Mouse (Mus musculus): ENCODE results near the gene Slc1a3. TPM values are rescaled to one million over a fixed set of nuclear protein-coding genes. Genes with fewer than 3 reads are reported as not detected.

Slc1a3 gene
- polyA plus RNA-seq, 1 experiment from 2014 or later, result 24.1 TPM

DNA sequence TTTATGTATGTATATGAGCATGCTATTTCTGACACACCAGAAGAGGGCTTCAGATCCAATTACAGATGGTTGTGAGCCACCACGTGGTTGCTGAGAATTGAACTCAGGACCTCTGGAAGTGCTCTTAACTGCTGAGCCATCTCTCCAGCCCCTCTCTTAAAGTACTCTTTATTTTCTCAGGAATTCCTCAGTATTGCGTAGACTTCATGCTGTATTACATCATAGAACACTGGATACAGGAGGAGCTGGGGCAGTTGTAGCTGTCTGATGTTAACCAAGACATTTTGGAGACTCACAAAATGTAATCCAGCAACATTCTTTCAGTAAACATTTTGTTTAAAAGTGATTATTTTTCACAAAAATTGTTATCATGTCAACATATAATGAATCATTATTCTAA is 73.3 kb downstream of the Slc1a3 start:
- H3K9me3 ChIP-seq (replicated peaks), result no peaks in the 10 kb centered on the region
- H3K27me3 ChIP-seq (ENCODE audit: low read depth, poor library complexity, severe bottlenecking), result no peaks in the 10 kb centered on the region
- 94% methylated on average over 2 of the region's 2 CpGs for WGBS
- no peak overlapping the region for H3K4me3 ChIP-seq
- no peak for DNase-seq (ENCODE audit: low spot score)
- peaks cover 30% of the 10 kb centered on the region for H3K36me3 ChIP-seq
- H3K4me1 ChIP-seq, result peaks cover 4% of the 10 kb centered on the region
- H3K27ac ChIP-seq, result no peak overlapping the region

DNA sequence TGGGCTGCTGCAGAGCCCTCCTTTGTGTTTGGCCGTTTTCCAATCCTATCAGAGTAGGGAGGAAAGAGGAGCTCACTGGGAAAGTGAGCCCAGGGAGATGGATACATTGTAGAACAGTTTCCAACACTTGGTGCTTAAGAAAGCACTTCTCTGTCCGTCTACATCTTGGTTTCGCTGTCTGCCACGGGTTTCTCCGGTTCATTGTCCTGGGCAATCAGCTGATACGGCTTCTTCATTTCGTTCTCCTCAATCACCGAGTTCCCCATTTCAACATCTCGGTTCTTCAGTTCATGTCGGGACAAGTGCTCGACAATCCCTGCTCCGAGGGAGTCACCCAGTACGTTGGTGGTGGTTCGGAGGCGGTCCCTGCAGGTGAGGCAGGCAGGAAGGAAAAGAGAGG is 74.6 kb downstream of the Slc1a3 start:
- peaks cover 9% of the 10 kb centered on the region for H3K4me1 ChIP-seq
- no peaks in the 10 kb centered on the region for H3K27me3 ChIP-seq (ENCODE audit: low read depth, poor library complexity, severe bottlenecking)
- no peak overlapping the region for H3K27ac ChIP-seq
- 92% methylated on average over 15 of the region's 15 CpGs for WGBS
- H3K4me3 ChIP-seq, result no peak overlapping the region
- no peaks in the 10 kb centered on the region for H3K9me3 ChIP-seq (replicated peaks)
- H3K36me3 ChIP-seq, result peaks cover 24% of the 10 kb centered on the region; the same call in 1 of the 2 replicates
- no peak for DNase-seq (ENCODE audit: low spot score)

DNA sequence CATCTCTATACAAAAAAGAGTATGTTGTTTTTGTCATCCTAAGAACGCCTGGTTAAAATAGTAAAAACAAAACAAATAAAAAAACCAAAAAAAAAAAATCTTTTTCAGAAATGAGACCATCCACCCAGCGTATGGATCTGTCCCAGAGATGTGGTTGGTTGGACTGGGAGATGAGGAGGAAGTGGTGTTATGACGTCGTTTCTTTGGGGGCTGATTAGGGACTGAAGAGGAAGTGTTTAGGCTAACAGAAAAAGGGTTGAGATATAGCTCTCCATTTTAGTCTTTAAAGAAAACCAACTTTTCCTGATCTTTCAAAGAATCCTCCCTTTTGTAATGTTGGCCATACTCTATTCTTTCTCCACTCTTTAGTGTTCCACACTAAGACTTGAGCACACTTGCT is 75.8 kb downstream of the Slc1a3 start:
- Histone ChIP-seq H3K36me3 (peaks cover 21% of the 10 kb centered on the region; the same call in 1 of the 2 replicates), H3K4me1 (peaks cover 12% of the 10 kb centered on the region), H3K9me3 (replicated peaks) (no peaks in the 10 kb centered on the region), H3K27me3 (ENCODE audit: low read depth, poor library complexity, severe bottlenecking) (peaks cover 10% of the 10 kb centered on the region; the same call in 1 of the 2 replicates), H3K4me3 (no peak overlapping the region), H3K27ac (no peak overlapping the region)
- no peak for DNase-seq (ENCODE audit: low spot score)
- 89% methylated on average over 4 of the region's 4 CpGs for WGBS

DNA sequence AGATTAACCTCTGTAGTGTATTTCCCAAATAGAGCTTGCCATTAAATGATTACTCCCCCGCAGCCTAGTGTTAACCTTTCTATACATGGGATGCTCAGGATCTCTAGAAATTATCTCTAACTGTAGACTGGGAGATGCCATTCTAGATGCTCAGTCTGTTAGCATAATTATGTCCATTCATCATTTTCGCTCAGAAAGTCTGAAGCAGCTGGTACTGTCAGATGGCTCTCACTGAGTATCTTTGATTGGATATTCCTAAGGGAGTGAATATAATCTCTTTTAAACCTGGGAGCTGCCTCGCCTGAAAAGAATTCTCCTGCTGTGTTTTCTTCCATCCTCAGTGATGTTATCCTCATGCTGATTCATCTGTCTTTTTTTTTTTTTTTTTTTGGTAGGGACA is 76.2 kb downstream of the Slc1a3 start:
- H3K27me3 ChIP-seq (ENCODE audit: low read depth, poor library complexity, severe bottlenecking), result peaks cover 10% of the 10 kb centered on the region; the same call in 1 of the 2 replicates
- H3K27ac ChIP-seq, result no peak overlapping the region
- peaks cover 21% of the 10 kb centered on the region; the same call in 1 of the 2 replicates for H3K36me3 ChIP-seq
- H3K4me3 ChIP-seq, result no peak overlapping the region
- no peak for DNase-seq (ENCODE audit: low spot score)
- 87% methylated on average over 3 of the region's 3 CpGs for WGBS
- peaks cover 16% of the 10 kb centered on the region for H3K4me1 ChIP-seq
- H3K9me3 ChIP-seq (replicated peaks), result no peaks in the 10 kb centered on the region

DNA sequence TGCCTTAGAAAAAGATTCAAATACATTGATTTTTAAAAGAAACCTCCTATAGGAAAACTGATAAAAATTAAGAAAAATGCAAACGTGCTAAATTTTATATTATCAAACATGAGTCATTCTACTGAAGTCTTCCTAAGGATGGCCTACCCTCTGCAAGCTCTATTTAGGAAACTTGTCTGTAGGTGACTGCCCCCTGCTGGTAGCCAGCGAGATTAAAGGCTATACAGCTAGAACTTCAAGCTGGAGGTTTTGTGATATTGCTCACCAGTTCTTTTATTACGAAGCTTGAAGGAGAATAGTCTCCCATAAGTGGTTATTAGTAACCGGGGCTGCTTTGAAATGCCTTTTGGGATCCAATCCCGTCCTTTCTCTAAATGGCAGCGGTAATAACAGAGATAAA is 77.2 kb downstream of the Slc1a3 start:
- H3K27ac ChIP-seq, result no peak overlapping the region
- H3K36me3 ChIP-seq, result peaks cover 13% of the 10 kb centered on the region; the same call in 1 of the 2 replicates
- peaks cover 17% of the 10 kb centered on the region for H3K4me1 ChIP-seq
- no peak overlapping the region for H3K4me3 ChIP-seq
- peak; percentile 61 for DNase-seq (ENCODE audit: low spot score)
- H3K9me3 ChIP-seq (replicated peaks), result no peaks in the 10 kb centered on the region
- H3K27me3 ChIP-seq (ENCODE audit: low read depth, poor library complexity, severe bottlenecking), result peaks cover 10% of the 10 kb centered on the region; the same call in 1 of the 2 replicates
- 60% methylated on average over 6 of the region's 6 CpGs for WGBS

DNA sequence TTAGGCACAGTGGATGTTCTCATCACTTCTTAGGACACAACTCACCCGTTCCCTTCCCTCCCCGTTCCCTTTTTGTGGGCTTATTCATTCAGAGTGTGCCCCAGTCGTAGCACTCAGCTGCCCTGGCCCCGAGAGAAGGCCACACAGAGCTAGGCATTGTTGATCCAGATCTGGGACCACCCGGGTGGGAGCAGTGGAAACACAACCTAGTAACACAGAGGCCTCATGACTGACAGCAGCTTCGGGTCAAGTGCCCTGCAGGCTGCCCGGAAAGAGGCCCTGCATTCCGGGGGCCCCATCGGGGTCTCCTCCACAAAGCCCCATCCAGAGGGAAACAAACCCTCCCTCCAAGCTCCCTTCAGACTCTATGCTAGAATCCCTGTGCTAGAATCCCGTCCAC is 78.2 kb downstream of the Slc1a3 start:
- no peak for DNase-seq (ENCODE audit: low spot score)
- WGBS, result 58% methylated on average over 10 of the region's 10 CpGs

DNA sequence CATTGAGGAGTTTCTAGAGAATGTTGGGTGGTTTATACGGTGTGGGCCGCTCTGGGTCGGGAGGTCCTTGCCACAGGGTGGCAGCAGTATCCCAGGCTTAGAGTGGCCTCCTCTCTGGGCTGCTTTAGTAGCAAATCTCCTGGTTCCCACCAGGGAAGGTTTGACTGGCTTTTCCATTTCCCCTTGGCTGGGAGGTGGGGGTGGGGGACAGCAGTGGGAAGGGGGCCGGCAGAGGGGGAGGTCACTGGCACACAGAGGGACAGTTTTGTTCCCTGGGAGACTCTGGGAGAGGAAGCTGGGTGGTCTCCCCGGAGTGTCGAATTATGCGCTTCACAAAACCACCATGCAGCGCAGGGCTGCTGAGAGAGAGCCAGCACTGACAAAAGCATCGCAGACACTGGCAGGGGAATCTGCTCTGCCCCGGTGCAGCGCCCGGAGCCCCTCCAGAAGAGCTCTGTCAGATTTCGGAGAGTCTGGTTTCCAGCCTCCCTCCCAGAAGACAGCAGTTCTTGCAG is 81.2 kb downstream of the Slc1a3 start:
- peak; percentile 84 for DNase-seq (ENCODE audit: low spot score)
- H3K27me3 ChIP-seq (ENCODE audit: low read depth, poor library complexity, severe bottlenecking), result peaks cover 28% of the 10 kb centered on the region
- peak overlapping the region; percentile 79 for H3K27ac ChIP-seq
- H3K4me1 ChIP-seq, result peaks cover 23% of the 10 kb centered on the region
- peak overlapping the region; percentile 54 for H3K4me3 ChIP-seq
- no peaks in the 10 kb centered on the region for H3K36me3 ChIP-seq
- no peaks in the 10 kb centered on the region for H3K9me3 ChIP-seq (replicated peaks)
- WGBS, result 1% methylated on average over 13 of the region's 13 CpGs

More for the DNA sequence above, 78.2 kb downstream of the Slc1a3 start:
- H3K27ac ChIP-seq, result peak overlapping the region; percentile 68
- peaks cover 7% of the 10 kb centered on the region; the same call in 1 of the 2 replicates for H3K36me3 ChIP-seq
- peaks cover 20% of the 10 kb centered on the region for H3K27me3 ChIP-seq (ENCODE audit: low read depth, poor library complexity, severe bottlenecking)
- no peaks in the 10 kb centered on the region for H3K9me3 ChIP-seq (replicated peaks)
- peaks cover 18% of the 10 kb centered on the region for H3K4me1 ChIP-seq
- no peak overlapping the region for H3K4me3 ChIP-seq

DNA sequence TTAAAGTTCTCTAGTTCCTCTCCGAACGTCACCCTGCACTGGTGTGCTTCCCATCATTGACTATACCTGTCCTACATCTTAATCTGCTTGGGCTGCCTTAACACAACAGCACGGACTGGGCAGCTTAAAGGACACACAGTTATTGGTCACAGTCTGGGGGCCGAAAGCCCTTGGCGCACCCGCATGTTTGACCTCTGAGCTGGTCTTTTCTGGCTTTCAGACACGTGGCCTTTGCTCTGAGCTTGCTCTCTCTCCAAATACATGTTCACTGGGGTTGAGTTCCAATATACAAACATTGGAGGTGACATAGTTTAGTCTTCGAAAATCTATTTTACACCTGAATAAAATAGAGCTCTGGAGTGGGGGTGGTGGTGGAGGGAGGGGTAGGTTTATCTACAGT is 82.4 kb downstream of the Slc1a3 start:
- peaks cover 23% of the 10 kb centered on the region for H3K4me1 ChIP-seq
- no peaks in the 10 kb centered on the region for H3K36me3 ChIP-seq
- H3K27me3 ChIP-seq (ENCODE audit: low read depth, poor library complexity, severe bottlenecking), result peaks cover 28% of the 10 kb centered on the region
- WGBS, result 74% methylated on average over 8 of the region's 8 CpGs
- H3K4me3 ChIP-seq, result no peak overlapping the region
- no peak for DNase-seq (ENCODE audit: low spot score)
- no peak overlapping the region for H3K27ac ChIP-seq
- H3K9me3 ChIP-seq (replicated peaks), result no peaks in the 10 kb centered on the region

DNA sequence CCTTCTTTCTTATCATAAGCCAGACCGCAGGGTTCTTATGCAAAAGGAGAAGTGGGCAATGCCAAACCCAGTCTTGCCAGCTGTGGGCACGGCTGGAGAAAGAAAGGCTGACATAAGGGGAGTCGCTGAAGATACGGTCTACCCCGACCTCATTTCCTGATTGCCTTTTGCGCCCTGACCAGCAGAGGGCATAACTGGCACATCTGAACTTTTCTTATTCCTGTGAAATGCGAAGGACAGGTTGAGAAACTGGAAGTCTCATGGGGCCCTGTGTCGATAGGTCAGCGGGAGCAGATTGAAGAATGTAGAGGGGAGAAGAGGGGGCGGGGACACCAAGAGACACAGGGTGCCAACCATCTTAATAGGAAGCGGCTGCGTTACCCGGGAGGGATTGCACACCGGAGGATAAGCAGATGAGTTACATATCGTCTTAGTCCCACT is 83.4 kb downstream of the Slc1a3 start:
- peak; percentile 79 for DNase-seq (ENCODE audit: low spot score)
- WGBS, result 5% methylated on average over 15 of the region's 15 CpGs
- Histone ChIP-seq H3K9me3 (replicated peaks) (no peaks in the 10 kb centered on the region), H3K27ac (no peak overlapping the region), H3K4me3 (peak overlapping the region; percentile 46), H3K27me3 (ENCODE audit: low read depth, poor library complexity, severe bottlenecking) (peaks cover 28% of the 10 kb centered on the region), H3K4me1 (peaks cover 18% of the 10 kb centered on the region), H3K36me3 (no peaks in the 10 kb centered on the region)

DNA sequence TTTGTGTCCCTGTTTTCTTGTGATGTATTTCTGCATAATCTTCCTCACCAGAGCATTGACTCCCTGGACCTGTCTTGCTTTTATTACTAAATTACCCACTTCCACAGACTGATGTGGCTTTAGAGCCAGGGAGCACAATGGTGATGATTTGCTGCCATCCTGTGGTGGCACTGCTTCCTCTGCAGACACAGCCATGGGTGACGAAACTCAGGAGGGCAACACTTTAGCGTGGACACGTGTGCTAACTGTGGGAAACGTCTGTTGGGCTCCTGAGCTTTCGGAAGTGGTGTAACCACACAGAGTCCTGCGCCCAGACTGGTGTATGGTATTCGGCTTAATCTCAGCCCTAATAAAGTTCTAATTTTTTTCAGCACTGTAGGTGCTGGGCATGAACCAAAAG is 85.2 kb downstream of the Slc1a3 start:
- Histone ChIP-seq H3K4me1 (peaks cover 14% of the 10 kb centered on the region; the same call in 1 of the 2 replicates), H3K9me3 (replicated peaks) (no peaks in the 10 kb centered on the region), H3K27me3 (ENCODE audit: low read depth, poor library complexity, severe bottlenecking) (peaks cover 23% of the 10 kb centered on the region), H3K36me3 (no peaks in the 10 kb centered on the region), H3K27ac (no peak overlapping the region), H3K4me3 (no peak overlapping the region)
- DNase-seq (ENCODE audit: low spot score), result peak; percentile 47
- 57% methylated on average over 7 of the region's 7 CpGs for WGBS

DNA sequence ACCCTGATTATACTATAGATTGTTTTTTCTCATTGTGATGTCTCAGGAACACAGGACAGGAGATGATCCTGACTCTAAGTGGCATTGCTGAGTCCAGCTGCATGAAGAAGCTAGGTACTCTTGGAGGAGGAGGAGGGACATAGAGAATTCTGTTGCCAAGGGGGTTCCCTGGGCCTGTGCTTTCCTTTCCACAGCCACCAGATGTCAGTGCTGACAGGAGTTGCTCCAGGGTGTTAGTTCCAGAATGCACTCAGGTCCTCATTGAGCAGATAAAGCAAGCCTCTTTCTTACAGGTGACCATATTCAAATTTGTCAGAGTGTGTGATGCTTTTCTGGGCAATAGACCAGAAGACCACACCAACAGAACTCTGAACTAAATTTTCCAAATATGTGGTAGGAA is 86.7 kb downstream of the Slc1a3 start:
- Histone ChIP-seq H3K4me3 (no peak overlapping the region), H3K27me3 (ENCODE audit: low read depth, poor library complexity, severe bottlenecking) (peaks cover 18% of the 10 kb centered on the region), H3K4me1 (peaks cover 7% of the 10 kb centered on the region; the same call in 1 of the 2 replicates), H3K36me3 (no peaks in the 10 kb centered on the region), H3K9me3 (replicated peaks) (no peaks in the 10 kb centered on the region), H3K27ac (no peak overlapping the region)
- DNase-seq (ENCODE audit: low spot score), result no peak

DNA sequence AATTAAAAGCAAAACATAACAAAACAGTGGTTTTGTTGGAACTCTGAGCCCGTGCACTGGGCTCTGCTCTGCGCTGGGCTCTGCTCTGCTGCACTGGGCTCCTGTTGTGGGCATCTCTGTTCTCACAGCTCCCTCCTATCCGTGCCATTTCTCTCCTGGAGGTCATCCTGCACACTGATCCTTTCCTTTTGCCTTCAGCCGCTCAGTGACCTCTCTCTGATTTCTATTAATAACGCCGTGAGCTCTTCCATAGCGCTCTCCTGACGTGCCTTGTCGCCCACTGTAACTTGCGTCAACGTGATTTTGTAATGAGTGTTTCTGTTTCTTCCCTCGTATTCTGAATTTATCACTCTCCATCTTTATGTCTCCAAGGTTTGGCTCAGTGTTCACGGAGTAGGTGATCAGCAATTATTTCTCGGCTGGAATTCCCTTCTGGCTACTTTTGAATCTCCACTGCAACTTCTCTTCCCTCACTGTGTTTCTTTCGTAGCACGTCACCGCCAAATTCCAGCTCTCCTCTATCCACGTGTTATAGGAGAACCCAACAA is 91.0 kb downstream of the Slc1a3 start:
- Histone ChIP-seq H3K9me3 (replicated peaks) (no peaks in the 10 kb centered on the region), H3K4me3 (no peak overlapping the region), H3K27ac (no peak overlapping the region), H3K36me3 (no peaks in the 10 kb centered on the region), H3K27me3 (ENCODE audit: low read depth, poor library complexity, severe bottlenecking) (no peaks in the 10 kb centered on the region), H3K4me1 (peaks cover 6% of the 10 kb centered on the region; the same call in 1 of the 2 replicates)
- no peak for DNase-seq (ENCODE audit: low spot score)
- 86% methylated on average over 18 of the region's 18 CpGs for WGBS

DNA sequence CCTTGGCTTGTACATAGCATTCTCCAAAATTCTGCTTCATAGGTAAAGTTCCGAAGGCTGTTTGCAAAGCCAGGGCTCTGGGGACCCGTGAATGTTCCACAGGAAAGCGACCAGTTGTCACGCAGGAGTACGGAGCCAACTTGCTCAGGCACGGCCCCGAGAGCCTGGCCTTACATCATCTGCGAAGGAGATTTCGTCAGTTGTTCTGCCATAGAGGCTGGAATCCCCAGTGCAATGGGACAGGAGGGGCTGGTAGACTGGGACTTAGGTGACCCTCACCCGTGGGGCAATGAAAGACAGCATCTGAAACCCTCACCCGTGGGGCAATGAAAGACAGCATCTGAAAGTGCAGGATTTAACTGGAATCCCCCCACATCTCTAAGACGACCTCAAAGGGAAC is 94.3 kb downstream of the Slc1a3 start:
- WGBS, result 84% methylated on average over 12 of the region's 12 CpGs
- no peak overlapping the region for H3K4me3 ChIP-seq
- H3K27ac ChIP-seq, result no peak overlapping the region
- H3K4me1 ChIP-seq, result peaks cover 6% of the 10 kb centered on the region; the same call in 1 of the 2 replicates
- DNase-seq (ENCODE audit: low spot score), result no peak
- H3K36me3 ChIP-seq, result no peaks in the 10 kb centered on the region
- no peaks in the 10 kb centered on the region for H3K9me3 ChIP-seq (replicated peaks)
- no peaks in the 10 kb centered on the region for H3K27me3 ChIP-seq (ENCODE audit: low read depth, poor library complexity, severe bottlenecking)
